Mouse (Mus musculus): ENCODE results near the gene Txlna. TPM values are rescaled to one million over a fixed set of nuclear protein-coding genes. Genes with fewer than 3 reads are reported as not detected.
A peak's percentile ranks its signal among the peaks of the same experiment; 100 is the strongest.

The Txlna gene
- total and polyA plus RNA-seq, 2 experiments, result 8.2 to 15.1 TPM

DNA sequence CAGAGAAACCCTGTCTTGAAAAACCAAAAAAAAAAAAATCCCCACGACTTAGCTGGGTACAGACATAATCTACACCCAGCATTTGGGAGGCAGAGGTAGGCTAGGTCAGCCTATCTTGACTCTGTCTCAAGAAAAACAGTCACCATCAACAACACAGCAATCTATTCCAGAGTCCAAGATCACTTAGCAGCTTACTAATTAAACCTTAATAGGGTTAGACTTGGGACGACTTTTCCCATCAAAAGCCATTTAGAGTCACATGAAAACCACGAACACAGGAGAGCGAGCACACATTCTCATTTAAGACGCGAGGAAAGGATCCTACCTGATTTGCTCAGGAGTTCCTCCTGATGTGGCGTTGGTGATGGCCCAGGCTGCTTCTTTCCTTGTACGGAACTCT is 9.5 kb upstream of the Txlna start:
- no peaks in the 10 kb centered on the region for H3K27me3 ChIP-seq (ENCODE audit: control insufficient read depth, insufficient read depth, low read length)
- no peaks in the 10 kb centered on the region for H3K4me1 ChIP-seq (ENCODE audit: control insufficient read depth, insufficient read depth, low read length)
- H3K27ac ChIP-seq (replicated peaks; ENCODE audit: insufficient read depth, low read depth, low read length), result no peak overlapping the region
- DNase-seq (ENCODE audit: extremely low read depth, low read depth, low spot score), result no peak
- 97% methylated on average over 8 of the region's 8 CpGs for WGBS
- TF ChIP-seq POLR2A (IDR thresholded peaks at IDR 0.05; ENCODE audit: extremely low read depth, insufficient read depth, low read length) (no peak), CTCF (IDR thresholded peaks at IDR 0.05; ENCODE audit: low read depth, low read length) (no peak)
- no peak overlapping the region for H3K9ac ChIP-seq (ENCODE audit: low read depth, low read length)
- H3K4me3 ChIP-seq (ENCODE audit: insufficient read depth, low read depth, low read length), result no peak overlapping the region
- H3K79me2 ChIP-seq (ENCODE audit: control insufficient read depth, insufficient read depth, low read length), result no peaks in the 10 kb centered on the region
- H3K36me3 ChIP-seq (ENCODE audit: control insufficient read depth, insufficient read depth, low read length), result peaks cover 65% of the 10 kb centered on the region

DNA sequence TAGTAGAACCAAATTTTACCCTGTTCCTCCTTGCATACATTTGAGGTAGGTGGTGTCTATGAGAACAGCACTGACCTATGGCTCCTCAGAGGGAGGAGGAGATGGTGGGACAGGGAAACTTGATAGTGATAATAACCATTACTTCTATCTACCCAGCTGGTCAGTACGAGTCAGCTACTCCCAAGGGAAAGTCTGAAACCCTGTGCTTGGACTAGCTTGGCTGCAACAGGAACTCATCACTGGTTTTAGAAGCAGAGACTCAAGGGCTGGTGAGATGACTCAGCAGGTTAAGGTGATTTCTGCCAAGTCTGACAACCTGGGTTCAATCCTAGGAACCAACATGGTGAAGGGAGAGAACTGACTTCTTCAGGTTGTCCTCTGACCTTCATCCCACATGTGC is 7.8 kb upstream of the Txlna start:
- H3K27me3 ChIP-seq (ENCODE audit: control insufficient read depth, insufficient read depth, low read length), result no peaks in the 10 kb centered on the region
- no peaks in the 10 kb centered on the region for H3K4me1 ChIP-seq (ENCODE audit: control insufficient read depth, insufficient read depth, low read length)
- no peak for TF ChIP-seq CTCF (IDR thresholded peaks at IDR 0.05; ENCODE audit: low read depth, low read length)
- TF ChIP-seq POLR2A (IDR thresholded peaks at IDR 0.05; ENCODE audit: extremely low read depth, insufficient read depth, low read length), result no peak
- no peak overlapping the region for H3K9ac ChIP-seq (ENCODE audit: low read depth, low read length)
- H3K36me3 ChIP-seq (ENCODE audit: control insufficient read depth, insufficient read depth, low read length), result peaks cover 51% of the 10 kb centered on the region
- H3K79me2 ChIP-seq (ENCODE audit: control insufficient read depth, insufficient read depth, low read length), result no peaks in the 10 kb centered on the region
- H3K4me3 ChIP-seq (ENCODE audit: insufficient read depth, low read depth, low read length), result no peak overlapping the region
- no peak overlapping the region for H3K27ac ChIP-seq (replicated peaks; ENCODE audit: insufficient read depth, low read depth, low read length)
- WGBS, result 71% methylated on average over 1 of the region's 1 CpGs
- DNase-seq (ENCODE audit: extremely low read depth, low read depth, low spot score), result no peak

DNA sequence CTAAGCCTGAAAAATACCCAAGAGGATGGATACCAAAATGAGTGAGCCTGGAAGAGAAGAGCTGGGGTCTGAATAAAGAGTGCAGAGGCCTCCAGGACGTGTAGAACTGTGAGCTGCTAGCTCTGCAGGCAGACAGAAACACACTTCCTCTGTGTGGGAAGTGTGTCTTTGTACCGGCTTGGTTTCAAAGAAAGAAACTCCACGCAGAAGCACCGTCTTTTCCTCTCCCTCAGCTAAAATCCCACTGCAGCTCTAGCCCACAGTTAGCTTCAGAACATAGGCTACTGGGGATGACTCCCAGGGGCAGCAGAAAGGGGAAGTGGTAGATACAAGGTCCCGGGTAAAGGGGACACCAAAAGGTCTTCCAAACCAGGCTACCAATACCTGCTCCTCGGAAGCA is 4.3 kb upstream of the Txlna start:
- TF ChIP-seq POLR2A (IDR thresholded peaks at IDR 0.05; ENCODE audit: extremely low read depth, insufficient read depth, low read length) (no peak), CTCF (IDR thresholded peaks at IDR 0.05; ENCODE audit: low read depth, low read length) (no peak)
- H3K79me2 ChIP-seq (ENCODE audit: control insufficient read depth, insufficient read depth, low read length), result no peaks in the 10 kb centered on the region
- 85% methylated on average over 6 of the region's 6 CpGs for WGBS
- no peaks in the 10 kb centered on the region for H3K4me1 ChIP-seq (ENCODE audit: control insufficient read depth, insufficient read depth, low read length)
- H3K9ac ChIP-seq (ENCODE audit: low read depth, low read length), result no peak overlapping the region
- H3K36me3 ChIP-seq (ENCODE audit: control insufficient read depth, insufficient read depth, low read length), result peaks cover 24% of the 10 kb centered on the region
- H3K4me3 ChIP-seq (ENCODE audit: insufficient read depth, low read depth, low read length), result no peak overlapping the region
- H3K27ac ChIP-seq (replicated peaks; ENCODE audit: insufficient read depth, low read depth, low read length), result no peak overlapping the region
- no peaks in the 10 kb centered on the region for H3K27me3 ChIP-seq (ENCODE audit: control insufficient read depth, insufficient read depth, low read length)
- no peak for DNase-seq (ENCODE audit: extremely low read depth, low read depth, low spot score)

DNA sequence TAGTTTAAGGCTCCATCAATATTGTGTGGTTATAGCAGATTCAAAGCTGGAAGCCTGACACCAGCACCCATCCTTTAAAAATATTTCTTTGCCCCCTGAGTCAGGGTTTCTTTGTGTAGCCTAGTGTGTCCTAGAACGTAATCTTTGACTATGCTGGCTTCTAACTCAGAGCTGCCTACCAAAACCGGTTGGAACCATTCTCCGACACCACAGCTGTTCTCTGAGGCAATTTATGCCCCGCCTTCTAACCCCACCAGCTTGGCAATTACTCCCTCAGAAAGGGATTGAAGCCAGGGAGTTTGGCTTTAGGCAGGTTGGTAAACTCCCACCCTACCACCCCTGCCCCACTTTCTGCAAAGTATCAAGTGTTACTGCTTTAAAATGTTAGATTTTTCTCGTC is 891 bp upstream of the Txlna start:
- H3K27me3 ChIP-seq (ENCODE audit: control insufficient read depth, insufficient read depth, low read length), result no peaks in the 10 kb centered on the region
- peaks cover 10% of the 10 kb centered on the region for H3K4me1 ChIP-seq (ENCODE audit: control insufficient read depth, insufficient read depth, low read length)
- WGBS, result 57% methylated on average over 5 of the region's 5 CpGs
- no peak for TF ChIP-seq POLR2A (IDR thresholded peaks at IDR 0.05; ENCODE audit: extremely low read depth, insufficient read depth, low read length)
- TF ChIP-seq CTCF (IDR thresholded peaks at IDR 0.05; ENCODE audit: low read depth, low read length), result no peak
- peaks cover 6% of the 10 kb centered on the region; the same call in 1 of the 2 replicates for H3K36me3 ChIP-seq (ENCODE audit: control insufficient read depth, insufficient read depth, low read length)
- no peak overlapping the region for H3K4me3 ChIP-seq (ENCODE audit: insufficient read depth, low read depth, low read length)
- DNase-seq (ENCODE audit: extremely low read depth, low read depth, low spot score), result peak; percentile 18
- peaks cover 8% of the 10 kb centered on the region; the same call in 1 of the 2 replicates for H3K79me2 ChIP-seq (ENCODE audit: control insufficient read depth, insufficient read depth, low read length)
- no peak overlapping the region for H3K9ac ChIP-seq (ENCODE audit: low read depth, low read length)
- H3K27ac ChIP-seq (replicated peaks; ENCODE audit: insufficient read depth, low read depth, low read length), result no peak overlapping the region

DNA sequence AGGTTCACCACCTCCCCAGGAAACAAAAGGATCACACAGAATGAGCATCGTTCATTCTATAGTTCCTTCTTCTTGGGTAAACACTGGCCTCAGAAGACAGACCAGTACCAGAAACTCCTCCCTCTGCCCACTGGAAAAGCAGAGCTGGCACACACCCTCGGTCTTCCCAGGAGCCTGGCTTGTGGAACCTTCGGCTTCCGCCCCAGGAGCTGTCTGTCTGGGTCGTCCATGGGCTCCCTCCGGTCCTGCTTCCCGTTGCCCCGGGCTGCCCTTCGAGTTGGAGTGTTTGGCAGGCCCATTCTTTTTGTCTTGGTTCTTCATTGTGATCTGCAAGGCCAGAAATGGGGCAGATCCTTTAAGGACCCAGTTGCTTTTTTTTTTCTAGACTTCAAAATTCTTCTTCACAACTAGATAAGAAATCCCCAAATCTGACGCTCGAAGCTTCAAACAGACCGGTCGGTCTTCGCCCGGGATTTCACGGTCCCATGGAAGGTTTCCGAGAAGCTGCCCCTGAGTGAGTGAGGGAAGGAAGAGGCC is 696 bp downstream of the Txlna start:
- Histone ChIP-seq H3K79me2 (ENCODE audit: control insufficient read depth, insufficient read depth, low read length) (peaks cover 8% of the 10 kb centered on the region; the same call in 1 of the 2 replicates), H3K27me3 (ENCODE audit: control insufficient read depth, insufficient read depth, low read length) (no peaks in the 10 kb centered on the region), H3K27ac (replicated peaks; ENCODE audit: insufficient read depth, low read depth, low read length) (peak overlapping the region; percentile 14), H3K36me3 (ENCODE audit: control insufficient read depth, insufficient read depth, low read length) (peaks cover 7% of the 10 kb centered on the region; the same call in 1 of the 2 replicates), H3K9ac (ENCODE audit: low read depth, low read length) (peak overlapping the region; percentile 85), H3K4me1 (ENCODE audit: control insufficient read depth, insufficient read depth, low read length) (peaks cover 10% of the 10 kb centered on the region), H3K4me3 (ENCODE audit: insufficient read depth, low read depth, low read length) (peak overlapping the region; percentile 78)
- DNase-seq (ENCODE audit: extremely low read depth, low read depth, low spot score), result no peak
- WGBS, result under 1% methylated on average over 17 of the region's 17 CpGs
- TF ChIP-seq POLR2A (IDR thresholded peaks at IDR 0.05; ENCODE audit: extremely low read depth, insufficient read depth, low read length), result no peak
- no peak for TF ChIP-seq CTCF (IDR thresholded peaks at IDR 0.05; ENCODE audit: low read depth, low read length)

DNA sequence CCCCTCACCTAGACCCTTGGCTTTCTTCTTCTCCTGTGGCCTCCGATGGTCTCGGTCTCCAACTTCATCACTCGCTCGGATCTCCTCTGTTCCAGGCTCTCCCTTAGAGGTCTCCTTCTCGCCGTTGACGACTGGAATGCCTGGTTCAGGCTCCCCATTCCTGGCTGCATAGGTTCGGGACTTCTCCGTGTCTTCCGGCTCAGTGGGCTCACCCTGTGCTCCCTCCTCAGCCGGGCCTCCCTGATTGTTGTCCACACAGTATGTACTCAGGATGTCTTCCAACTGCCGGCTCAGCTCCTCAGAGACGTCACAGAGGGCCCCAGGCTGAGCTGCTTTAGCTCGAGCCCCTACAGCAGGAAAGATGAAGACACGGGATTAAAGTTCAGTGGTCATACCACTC is 1.6 kb downstream of the Txlna start:
- Histone ChIP-seq H3K36me3 (ENCODE audit: control insufficient read depth, insufficient read depth, low read length) (peaks cover 10% of the 10 kb centered on the region; the same call in 1 of the 2 replicates), H3K79me2 (ENCODE audit: control insufficient read depth, insufficient read depth, low read length) (peaks cover 8% of the 10 kb centered on the region; the same call in 1 of the 2 replicates), H3K4me1 (ENCODE audit: control insufficient read depth, insufficient read depth, low read length) (peaks cover 10% of the 10 kb centered on the region), H3K27ac (replicated peaks; ENCODE audit: insufficient read depth, low read depth, low read length) (no peak overlapping the region), H3K4me3 (ENCODE audit: insufficient read depth, low read depth, low read length) (no peak overlapping the region), H3K27me3 (ENCODE audit: control insufficient read depth, insufficient read depth, low read length) (no peaks in the 10 kb centered on the region), H3K9ac (ENCODE audit: low read depth, low read length) (0 out of 2 replicates have a peak overlapping the region, but pooled peaks have one; percentile 15)
- no peak for DNase-seq (ENCODE audit: extremely low read depth, low read depth, low spot score)
- 81% methylated on average over 15 of the region's 15 CpGs for WGBS
- no peak for TF ChIP-seq POLR2A (IDR thresholded peaks at IDR 0.05; ENCODE audit: extremely low read depth, insufficient read depth, low read length)
- TF ChIP-seq CTCF (IDR thresholded peaks at IDR 0.05; ENCODE audit: low read depth, low read length), result no peak

All from liver, adult 2 months (tissue).